Mouse (Mus musculus) liver, embryonic 11.5 days (tissue): ENCODE measurements around the gene Prkch. TPM values are rescaled to one million over a fixed set of nuclear protein-coding genes. Genes with fewer than 3 reads are reported as not detected.

Experiments used
- ATAC-seq: fragments of 200-750 bp; cut with Nextera tagmentation; replicated peaks from 2 replicates; pipeline ENCODE4 v1.8.0; 2017; ENCODE audit warnings: moderate number of reproducible peaks, mild to moderate bottlenecking, moderate TSS enrichment, moderate library complexity; ENCODE audit not compliant: low FRiP score
- DNase-seq: peaks from one replicate; pipeline ENCODE4 v3.0.0-alpha.2; 2017; ENCODE audit warnings: low spot score
- H3K27ac ChIP-seq: fragments of 300-500 bp; sonication (generic); 2 replicates; pipeline ENCODE4 v1.5.1; 2014; ENCODE audit warnings: mild to moderate bottlenecking, low read depth, low read length, control low read depth
- H3K27me3 ChIP-seq: fragments of 300-500 bp; sonication (generic); replicated peaks from 2 replicates; pipeline ENCODE4 v1.6.1; 2014; ENCODE audit warnings: low read length, mixed read lengths; ENCODE audit not compliant: control insufficient read depth, insufficient read depth
- H3K36me3 ChIP-seq: fragments of 300-500 bp; sonication (generic); 2 replicates; pipeline ENCODE4 v1.6.1; 2014; ENCODE audit warnings: mild to moderate bottlenecking, low read length, moderate library complexity, mixed read lengths; ENCODE audit not compliant: control insufficient read depth, insufficient read depth
- H3K4me1 ChIP-seq: fragments of 300-500 bp; sonication (generic); replicated peaks from 2 replicates; pipeline ENCODE4 v1.6.1; 2014; ENCODE audit warnings: low read length, mixed read lengths; ENCODE audit not compliant: control insufficient read depth, insufficient read depth
- H3K4me2 ChIP-seq: fragments of 300-500 bp; sonication (generic); 2 replicates; pipeline ENCODE4 v1.6.1; 2014; ENCODE audit warnings: mild to moderate bottlenecking, control low read depth, moderate library complexity
- H3K4me3 ChIP-seq: fragments of 300-500 bp; sonication (generic); 2 replicates; pipeline ENCODE4 v1.5.1; 2014; ENCODE audit warnings: low read depth, low read length, control low read depth
- H3K9ac ChIP-seq: fragments of 300-500 bp; sonication (generic); 2 replicates; pipeline ENCODE4 v1.6.1; 2014; ENCODE audit warnings: low read depth, low read length, control low read depth
- H3K9me3 ChIP-seq: fragments of 300-500 bp; sonication (generic); 2 replicates; pipeline ENCODE4 v1.6.1; 2016; ENCODE audit warnings: low read length, inconsistent platforms, mixed read lengths; ENCODE audit not compliant: control insufficient read depth
- WGBS: fragments of 180-500 bp; shearing (Covaris S2); extraction: QIAGEN DNeasy Blood & Tissue Kit; methylation state at CpG from one replicate; pipeline ENCODE4 v1.1.7; 2014; 5-methylcytosine and 5-hydroxymethylcytosine counted together
- polyA plus RNA-seq: library from polyadenylated mRNA; unstranded; fragments of >200 nt; fragmentation: Nextera tagmentation; extraction: Ambion mirVana; gene quantifications from 2 replicates; pipeline ENCODE4 v1.2.1, GENCODE M21; 2014

Prkch gene
- polyA plus RNA-seq, 1 experiment from 2014 or later = 6.4 TPM

- WGBS = 78% methylated on average over 8 of the region's 8 CpGs
- DNase-seq (no peak), ATAC-seq (no peak)
- no peak overlapping the region for H3K4me2 ChIP-seq
- no peak overlapping the region for H3K27ac ChIP-seq
- no peaks in the 10 kb centered on the region for H3K9me3 ChIP-seq
- H3K27me3 ChIP-seq = no peaks in the 10 kb centered on the region
- no peak overlapping the region for H3K9ac ChIP-seq
- no peak overlapping the region for H3K4me3 ChIP-seq
- no peaks in the 10 kb centered on the region for H3K4me1 ChIP-seq
- H3K36me3 ChIP-seq = no peaks in the 10 kb centered on the region
Measured at GRCm38 (mm10) chr12:73698841-73699240, 114.2 kb downstream of the Prkch start.

- H3K4me2 ChIP-seq = no peak overlapping the region
- WGBS = 78% methylated on average over 17 of the region's 17 CpGs
- H3K4me3 ChIP-seq = no peak overlapping the region
- H3K9me3 ChIP-seq = no peaks in the 10 kb centered on the region
- ATAC-seq (no peak), DNase-seq (no peak)
- H3K27ac ChIP-seq = no peak overlapping the region
- no peaks in the 10 kb centered on the region for H3K27me3 ChIP-seq
- H3K9ac ChIP-seq = no peak overlapping the region
- no peaks in the 10 kb centered on the region for H3K4me1 ChIP-seq
- H3K36me3 ChIP-seq = no peaks in the 10 kb centered on the region
Measured at GRCm38 (mm10) chr12:73699471-73700186, 115.0 kb downstream of the Prkch start.

- Histone ChIP-seq H3K9me3 (no peaks in the 10 kb centered on the region), H3K36me3 (no peaks in the 10 kb centered on the region), H3K4me1 (no peaks in the 10 kb centered on the region), H3K4me3 (no peak overlapping the region), H3K9ac (no peak overlapping the region), H3K27me3 (no peaks in the 10 kb centered on the region), H3K27ac (no peak overlapping the region), H3K4me2 (no peak overlapping the region)
- WGBS = 42% methylated on average over 6 of the region's 6 CpGs
- DNase-seq (no peak), ATAC-seq (no peak)
Measured at GRCm38 (mm10) chr12:73700544-73701069, 116.0 kb downstream of the Prkch start.

- ATAC-seq (no peak), DNase-seq (no peak)
- H3K4me1 ChIP-seq = no peaks in the 10 kb centered on the region
- H3K27me3 ChIP-seq = no peaks in the 10 kb centered on the region
- H3K4me2 ChIP-seq = no peak overlapping the region
- no peaks in the 10 kb centered on the region for H3K9me3 ChIP-seq
- H3K27ac ChIP-seq = no peak overlapping the region
- WGBS = 87% methylated on average over 3 of the region's 3 CpGs
- H3K36me3 ChIP-seq = no peaks in the 10 kb centered on the region
- no peak overlapping the region for H3K9ac ChIP-seq
- no peak overlapping the region for H3K4me3 ChIP-seq
Measured at GRCm38 (mm10) chr12:73701999-73702398, 117.4 kb downstream of the Prkch start.

- H3K4me1 ChIP-seq = no peaks in the 10 kb centered on the region
- no peaks in the 10 kb centered on the region for H3K9me3 ChIP-seq
- no peak overlapping the region for H3K27ac ChIP-seq
- no peaks in the 10 kb centered on the region for H3K27me3 ChIP-seq
- H3K4me3 ChIP-seq = no peak overlapping the region
- H3K36me3 ChIP-seq = no peaks in the 10 kb centered on the region
- H3K9ac ChIP-seq = no peak overlapping the region
- ATAC-seq (no peak), DNase-seq (no peak)
- 80% methylated on average over 3 of the region's 3 CpGs for WGBS
- H3K4me2 ChIP-seq = no peak overlapping the region
Measured at GRCm38 (mm10) chr12:73704382-73704781, 119.8 kb downstream of the Prkch start.

GRCm38 (mm10) chr12:73705097-73705690 is 120.6 kb downstream of the Prkch start:
- Histone ChIP-seq H3K36me3 (no peaks in the 10 kb centered on the region), H3K27me3 (no peaks in the 10 kb centered on the region), H3K9ac (no peak overlapping the region), H3K4me1 (no peaks in the 10 kb centered on the region), H3K4me3 (no peak overlapping the region), H3K9me3 (no peaks in the 10 kb centered on the region), H3K4me2 (no peak overlapping the region), H3K27ac (no peak overlapping the region)
- DNase-seq = no peak
- no peak for ATAC-seq
- WGBS = 50% methylated on average over 7 of the region's 7 CpGs

- Histone ChIP-seq H3K27me3 (no peaks in the 10 kb centered on the region), H3K4me3 (no peak overlapping the region), H3K27ac (no peak overlapping the region), H3K4me1 (no peaks in the 10 kb centered on the region), H3K9me3 (no peaks in the 10 kb centered on the region), H3K4me2 (no peak overlapping the region), H3K9ac (no peak overlapping the region), H3K36me3 (no peaks in the 10 kb centered on the region)
- ATAC-seq (no peak), DNase-seq (no peak)
- WGBS = 51% methylated on average over 5 of the region's 5 CpGs
Measured at GRCm38 (mm10) chr12:73708498-73708897, 123.9 kb downstream of the Prkch start.

GRCm38 (mm10) chr12:73708920-73709319 is 124.3 kb downstream of the Prkch start:
- Histone ChIP-seq H3K9ac (no peak overlapping the region), H3K4me2 (no peak overlapping the region), H3K27ac (no peak overlapping the region), H3K27me3 (no peaks in the 10 kb centered on the region), H3K36me3 (no peaks in the 10 kb centered on the region), H3K9me3 (no peaks in the 10 kb centered on the region), H3K4me3 (no peak overlapping the region), H3K4me1 (no peaks in the 10 kb centered on the region)
- ATAC-seq = 0 out of 2 replicates have a peak, but pooled peaks have one; percentile 34
- 26% methylated on average over 8 of the region's 8 CpGs for WGBS
- DNase-seq = no peak

- Histone ChIP-seq H3K36me3 (no peaks in the 10 kb centered on the region), H3K27me3 (no peaks in the 10 kb centered on the region), H3K9ac (no peak overlapping the region), H3K4me2 (no peak overlapping the region), H3K9me3 (no peaks in the 10 kb centered on the region), H3K4me1 (no peaks in the 10 kb centered on the region), H3K4me3 (no peak overlapping the region), H3K27ac (no peak overlapping the region)
- ATAC-seq = no peak
- no peak for DNase-seq
- WGBS = 79% methylated on average over 5 of the region's 5 CpGs
Measured at GRCm38 (mm10) chr12:73710846-73711245, 126.2 kb downstream of the Prkch start.
